Mouse (Mus musculus): ENCODE measurements around the gene Il17d.

The Il17d gene

DNA sequence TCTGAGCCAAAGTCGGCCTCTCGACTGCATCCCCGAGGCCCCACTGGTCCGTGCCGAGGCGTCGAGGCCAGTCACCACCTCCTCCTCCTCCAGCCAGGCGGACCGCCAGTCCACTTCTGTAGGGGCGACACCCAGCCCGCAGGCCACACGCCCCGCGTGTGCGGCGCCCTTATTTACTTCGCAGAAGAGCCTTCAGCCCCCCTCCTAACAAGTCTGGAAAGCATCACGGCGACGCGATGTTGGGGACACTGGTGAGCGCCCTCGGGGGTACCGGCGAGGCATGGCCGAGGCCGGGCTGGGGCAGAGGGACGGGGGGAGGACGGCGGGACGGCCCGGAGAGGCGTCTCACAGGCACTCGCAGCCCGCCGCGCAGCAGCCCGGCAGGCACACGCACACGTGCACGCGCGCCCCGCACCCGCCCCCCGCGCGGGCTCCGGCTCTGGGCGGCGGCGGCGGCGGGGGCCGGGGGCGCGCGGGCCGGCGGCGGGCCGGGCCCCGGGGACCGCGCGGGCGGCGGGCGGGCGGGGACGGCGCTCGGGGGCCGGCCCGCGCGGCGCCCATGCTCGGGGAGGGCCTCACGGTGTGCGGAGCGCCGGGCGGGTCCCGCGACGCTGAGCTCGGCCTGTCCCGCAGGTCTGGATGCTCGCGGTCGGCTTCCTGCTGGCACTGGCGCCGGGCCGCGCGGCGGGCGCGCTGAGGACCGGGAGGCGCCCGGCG is at the start of gene Il17d:
Gene Il17d, plus strand, starts transcription at position 107 of the 717 bp plus-strand sequence.
- peak; percentile 26 for ATAC-seq (ENCODE audit: insufficient number of reproducible peaks, low FRiP score, low TSS enrichment)

- ATAC-seq (ENCODE audit: insufficient number of reproducible peaks, low FRiP score, low TSS enrichment) = no peak
These were observed 49.5 kb upstream of the Il17d start for GRCm38 (mm10) chr14:57475057-57475456.

GRCm38 (mm10) chr14:57482262-57482661 is 42.3 kb upstream of the Il17d start:
- ATAC-seq (ENCODE audit: insufficient number of reproducible peaks, low FRiP score, low TSS enrichment) = no peak

- no peak for ATAC-seq (ENCODE audit: insufficient number of reproducible peaks, low FRiP score, low TSS enrichment)
These were observed 40.4 kb upstream of the Il17d start for GRCm38 (mm10) chr14:57484183-57484582.

GRCm38 (mm10) chr14:57489696-57490095 is 34.9 kb upstream of the Il17d start:
- ATAC-seq (ENCODE audit: insufficient number of reproducible peaks, low FRiP score, low TSS enrichment) = no peak

- ATAC-seq (ENCODE audit: insufficient number of reproducible peaks, low FRiP score, low TSS enrichment) = no peak
These were observed 30.7 kb upstream of the Il17d start for GRCm38 (mm10) chr14:57493840-57494239.

DNA sequence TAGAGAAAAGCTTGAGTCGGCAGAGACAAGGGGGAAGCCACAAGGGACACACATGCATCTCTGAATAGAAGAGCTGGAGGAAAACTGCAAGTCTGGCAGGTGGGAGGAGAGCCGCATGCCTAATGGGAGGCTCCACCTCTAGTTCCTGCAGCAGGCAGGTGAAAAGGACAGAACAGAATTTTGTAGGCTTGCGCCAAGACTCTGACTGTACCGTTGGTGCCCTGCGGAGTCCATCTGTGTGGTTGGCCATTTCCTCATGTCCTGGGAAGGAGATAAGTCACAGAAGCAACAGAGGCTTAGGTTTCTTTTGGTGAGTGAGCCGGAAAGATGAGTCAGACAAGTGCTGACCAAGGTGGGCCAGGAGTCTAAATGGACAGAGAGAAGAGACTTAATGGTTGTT is 20.8 kb upstream of the Il17d start:
- peak; percentile 95 for ATAC-seq (ENCODE audit: insufficient number of reproducible peaks, low FRiP score, low TSS enrichment)

DNA sequence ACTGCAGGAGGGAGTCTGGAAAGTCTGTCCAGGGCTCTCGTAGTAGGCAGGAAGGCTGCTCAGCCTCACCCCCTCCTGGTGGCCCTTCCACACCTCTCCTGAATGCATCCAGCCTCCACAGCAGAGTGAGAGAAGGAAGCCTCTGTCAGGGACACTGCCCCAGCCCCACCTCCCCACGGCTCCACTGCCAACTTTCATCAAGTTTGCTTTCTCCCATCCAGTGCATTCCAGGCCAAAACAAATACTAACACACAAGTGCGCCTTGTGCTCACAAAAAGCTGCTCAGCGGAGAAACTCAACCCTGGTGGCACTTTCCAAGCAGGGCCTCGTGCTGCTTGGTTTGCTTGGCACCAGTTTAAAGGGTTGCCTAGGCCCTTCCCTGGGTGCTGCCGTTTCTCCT is 15.0 kb upstream of the Il17d start:
- ATAC-seq (ENCODE audit: insufficient number of reproducible peaks, low FRiP score, low TSS enrichment) = no peak

GRCm38 (mm10) chr14:57515156-57515762 is 9.3 kb upstream of the Il17d start:
- no peak for ATAC-seq (ENCODE audit: insufficient number of reproducible peaks, low FRiP score, low TSS enrichment)

DNA sequence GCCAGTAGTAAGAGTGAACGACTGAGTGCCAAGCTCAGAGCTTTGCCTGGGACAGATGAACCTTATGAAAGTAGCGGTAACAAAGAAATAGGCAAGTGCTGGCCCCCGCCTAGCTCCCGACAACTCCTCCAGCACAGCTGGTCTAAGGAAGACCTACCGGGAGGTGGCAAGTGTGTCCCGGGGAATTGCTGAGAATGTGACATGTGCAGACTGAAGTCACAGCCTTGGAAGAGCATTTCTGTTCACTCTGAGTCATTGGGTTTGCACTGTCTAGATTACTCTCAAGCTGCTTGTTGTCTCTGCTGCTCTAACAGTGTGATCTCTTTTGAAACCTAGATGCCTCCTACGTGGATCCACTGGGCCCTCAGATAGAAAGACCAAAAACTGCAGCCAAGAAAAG is 7.6 kb upstream of the Il17d start:
- ATAC-seq (ENCODE audit: insufficient number of reproducible peaks, low FRiP score, low TSS enrichment) = no peak

DNA sequence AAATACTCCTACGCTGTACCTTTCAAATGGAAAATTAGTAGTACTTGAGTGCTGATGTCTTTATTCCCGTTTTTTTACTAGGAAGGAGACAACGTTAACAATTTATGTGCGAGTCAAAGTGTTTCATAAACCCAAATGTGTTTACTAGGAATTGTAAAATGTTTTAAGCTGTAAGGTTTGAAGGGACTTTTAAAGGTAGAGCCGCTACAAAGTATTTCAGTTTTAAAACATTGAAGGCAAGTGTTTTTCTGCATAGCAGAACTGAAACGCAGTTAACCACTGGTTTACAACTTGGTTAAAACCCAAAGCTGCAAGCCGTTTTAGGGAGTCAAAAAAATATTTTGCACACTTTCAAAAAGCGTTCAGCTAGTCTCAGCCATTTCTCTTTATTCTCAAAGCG is 815 bp upstream of the Il17d start:
- ATAC-seq (ENCODE audit: insufficient number of reproducible peaks, low FRiP score, low TSS enrichment) = no peak

DNA sequence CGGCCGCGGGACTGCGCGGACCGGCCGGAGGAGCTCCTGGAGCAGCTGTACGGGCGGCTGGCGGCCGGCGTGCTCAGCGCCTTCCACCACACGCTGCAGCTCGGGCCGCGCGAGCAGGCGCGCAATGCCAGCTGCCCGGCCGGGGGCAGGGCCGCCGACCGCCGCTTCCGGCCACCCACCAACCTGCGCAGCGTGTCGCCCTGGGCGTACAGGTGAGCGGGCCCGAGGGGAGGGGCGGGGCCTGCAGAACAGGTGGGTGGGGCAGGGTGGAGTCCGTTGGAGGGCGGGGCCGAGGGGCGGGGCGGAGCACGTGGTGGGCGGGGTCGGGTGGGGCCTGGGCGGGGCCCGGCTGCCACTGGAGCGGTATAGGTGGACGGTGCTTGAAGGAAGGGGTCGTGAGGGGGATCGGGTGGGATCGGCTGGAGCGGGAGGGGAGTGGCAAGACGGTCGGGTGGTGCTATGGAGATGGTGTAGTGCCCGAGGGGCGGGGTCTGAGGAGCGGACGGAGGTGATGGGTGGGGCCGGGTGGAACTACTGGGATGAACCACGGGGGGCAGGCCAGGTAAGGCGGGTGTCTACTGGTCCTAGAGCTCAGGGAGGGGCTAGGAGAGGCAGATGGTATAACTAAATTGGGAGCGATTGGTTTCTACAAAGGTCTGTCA is 942 bp downstream of the Il17d start:
- peak; percentile 62 for ATAC-seq (ENCODE audit: insufficient number of reproducible peaks, low FRiP score, low TSS enrichment)

- ATAC-seq (ENCODE audit: insufficient number of reproducible peaks, low FRiP score, low TSS enrichment) = peak; percentile 12; the same call in 1 of the 2 replicates
These were observed 1.6 kb downstream of the Il17d start for GRCm38 (mm10) chr14:57526050-57526623.

DNA sequence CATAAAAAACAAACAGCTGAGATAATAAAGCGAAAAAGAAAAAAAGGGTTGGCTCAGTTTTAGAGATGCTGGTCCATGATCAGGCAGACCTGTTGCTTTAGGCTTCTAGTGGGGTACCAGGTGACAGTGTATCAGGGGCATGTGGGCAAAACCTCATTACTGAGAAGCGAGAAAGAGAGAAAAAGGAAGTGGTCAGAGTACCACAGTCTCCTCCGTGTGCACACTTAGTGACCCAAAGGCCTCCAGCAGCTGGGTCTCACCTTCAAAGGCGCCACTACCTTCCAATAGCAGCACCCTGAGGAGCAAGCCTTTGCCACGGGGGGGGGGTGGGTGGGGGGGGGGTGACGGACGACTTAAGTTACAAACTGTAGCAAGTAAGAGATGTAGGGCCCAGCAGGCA is 2.5 kb downstream of the Il17d start:
- no peak for ATAC-seq (ENCODE audit: insufficient number of reproducible peaks, low FRiP score, low TSS enrichment)

DNA sequence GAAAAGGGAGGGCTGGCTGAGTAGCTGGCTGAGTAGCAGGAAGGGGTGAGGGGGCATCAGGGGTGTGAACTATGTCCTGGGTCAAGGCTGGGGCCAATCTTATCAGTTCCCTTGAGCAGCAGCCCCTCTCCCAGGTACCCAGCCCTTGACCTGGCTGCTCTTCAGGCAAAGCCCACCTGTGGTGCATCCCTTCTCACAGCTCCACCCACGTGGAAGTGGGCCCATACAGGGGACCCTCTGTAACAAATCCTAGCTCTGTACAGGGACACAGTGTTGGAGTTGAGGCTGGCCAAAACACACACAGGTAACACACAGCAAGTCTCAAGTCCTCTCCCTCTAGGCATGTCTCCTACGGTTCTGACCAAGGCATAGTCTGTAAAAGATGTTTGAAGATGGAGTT is 3.0 kb downstream of the Il17d start:
- ATAC-seq (ENCODE audit: insufficient number of reproducible peaks, low FRiP score, low TSS enrichment) = no peak

GRCm38 (mm10) chr14:57529086-57529785 is 4.7 kb downstream of the Il17d start:
- no peak for ATAC-seq (ENCODE audit: insufficient number of reproducible peaks, low FRiP score, low TSS enrichment)

DNA sequence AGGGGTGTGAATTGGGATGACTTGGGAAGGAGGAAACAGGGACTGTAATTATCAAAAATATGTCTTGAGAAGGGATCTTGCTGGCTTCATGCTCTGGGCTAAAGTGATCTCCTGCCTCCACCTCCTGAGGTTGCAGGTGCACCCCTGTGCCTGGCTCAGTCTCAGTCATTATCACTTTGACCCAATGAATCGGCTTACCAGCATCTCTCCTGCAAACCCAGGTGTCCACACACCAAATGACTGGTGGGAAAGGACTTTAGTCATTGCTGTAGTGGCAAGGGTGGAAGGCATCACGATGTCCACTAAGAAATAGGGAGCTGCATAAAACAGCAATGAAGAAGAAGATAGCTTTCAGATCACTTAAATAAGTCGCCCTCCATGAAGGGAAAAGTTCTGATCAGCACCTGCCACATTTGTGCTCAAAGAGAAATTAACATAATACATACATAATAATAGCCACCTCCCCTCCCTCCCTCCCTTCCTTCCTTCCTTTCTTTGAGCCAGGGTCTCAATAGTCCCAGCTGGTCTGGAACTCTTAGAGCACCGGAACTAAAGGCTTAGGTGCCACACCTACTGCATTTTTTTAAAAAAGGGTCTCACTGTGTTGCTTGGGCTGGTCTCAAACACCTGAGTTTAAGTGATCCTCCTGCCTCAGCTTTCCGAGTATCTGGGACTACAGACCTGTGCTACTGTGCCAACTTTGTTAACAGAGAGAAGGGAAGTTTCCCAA is 5.4 kb downstream of the Il17d start:
- no peak for ATAC-seq (ENCODE audit: insufficient number of reproducible peaks, low FRiP score, low TSS enrichment)

DNA sequence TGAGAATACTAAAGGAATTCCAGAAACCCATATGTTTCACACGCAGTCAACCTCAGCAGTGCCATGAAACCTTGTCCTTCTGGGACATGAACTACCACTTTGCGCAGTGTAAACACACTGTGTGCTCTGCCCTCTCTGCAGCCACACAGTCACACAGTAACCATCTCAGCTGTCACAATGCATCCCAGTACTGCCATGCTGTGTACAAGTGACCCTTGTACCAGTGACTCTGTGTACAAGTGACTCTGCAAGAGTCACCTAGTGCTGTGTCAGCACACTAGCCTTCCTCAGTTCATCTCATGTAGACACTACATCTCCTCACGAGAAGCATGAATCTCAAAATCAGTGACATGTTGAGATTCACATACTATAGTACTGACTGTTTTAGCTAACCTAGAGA is 8.0 kb downstream of the Il17d start:
- ATAC-seq (ENCODE audit: insufficient number of reproducible peaks, low FRiP score, low TSS enrichment) = no peak

DNA sequence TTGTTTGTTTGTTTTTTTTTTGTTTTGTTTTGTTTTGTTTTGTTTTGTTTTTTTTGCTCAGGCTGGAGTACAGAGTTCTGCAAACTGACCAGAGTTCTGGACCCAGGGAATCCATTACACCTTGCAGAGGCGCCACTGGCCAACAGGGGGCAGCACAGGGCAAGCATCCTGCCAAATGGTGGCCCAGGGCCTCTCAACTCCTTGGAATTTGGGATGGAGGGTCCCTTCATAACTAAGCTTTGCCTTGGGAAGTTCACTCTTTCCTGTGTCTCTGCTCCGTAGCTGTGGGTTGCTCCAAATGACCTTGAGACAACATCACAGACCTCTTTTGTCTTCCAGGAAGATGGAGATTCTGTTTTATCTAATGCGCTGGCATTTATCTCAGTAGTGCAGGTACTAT is 8.6 kb downstream of the Il17d start:
- ATAC-seq (ENCODE audit: insufficient number of reproducible peaks, low FRiP score, low TSS enrichment) = no peak

DNA sequence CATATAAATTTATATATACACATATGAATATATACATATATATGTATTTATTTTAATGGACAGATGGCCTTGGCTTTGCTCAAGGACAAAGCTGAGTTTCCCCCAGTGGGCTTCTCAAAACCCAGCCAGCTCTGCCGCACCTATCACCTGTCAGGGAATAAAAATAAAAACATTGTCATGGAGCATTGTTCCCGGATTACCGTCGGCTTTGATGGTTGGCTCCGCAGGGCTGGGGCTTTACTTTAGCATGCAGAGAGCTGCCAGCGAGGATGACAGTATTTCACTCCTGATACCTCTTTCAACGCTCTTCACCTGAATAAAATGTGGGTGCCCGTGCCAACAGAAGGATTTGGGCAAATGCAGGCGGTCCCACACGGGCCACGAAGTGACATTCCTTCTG is 9.3 kb downstream of the Il17d start:
- ATAC-seq (ENCODE audit: insufficient number of reproducible peaks, low FRiP score, low TSS enrichment) = no peak

All from cerebellum, adult (tissue).